Mouse (Mus musculus) MEL (cell line): ENCODE results near the gene Adamtsl5. TPM values are rescaled to one million over a fixed set of nuclear protein-coding genes. Genes with fewer than 3 reads are reported as not detected.

Source experiments
- DNase-seq: peaks from one replicate; pipeline ENCODE4 v3.0.0; 2011; ENCODE audit warnings: low read depth, low spot score
- H3K27ac ChIP-seq: 2 replicates; pipeline ENCODE4 v1.5.1; 2012; ENCODE audit warnings: low read depth, mild to moderate bottlenecking, control low read depth, low read length, moderate library complexity; ENCODE audit not compliant: control insufficient read depth
- H3K27me3 ChIP-seq, 2 experiments: fragments of 150-350 bp in 1 of 2; sonication (generic) in 1 of 2; 2 replicates each; pipeline ENCODE4 v1.6.1; 2012; ENCODE audit warnings: low read length in 2 of 2, mild to moderate bottlenecking in 2 of 2, improper control_type of control experiment in 1 of 2, moderate library complexity in 1 of 2; ENCODE audit not compliant: insufficient read depth in 2 of 2, control insufficient read depth in 1 of 2
- H3K36me3 ChIP-seq, 2 experiments: 2 replicates each; pipeline ENCODE4 v1.6.1; 2012 to 2014; ENCODE audit warnings: low read length in 2 of 2, improper control_type of control experiment in 1 of 2, inconsistent platforms in 1 of 2, mild to moderate bottlenecking in 1 of 2; ENCODE audit not compliant: insufficient read depth in 2 of 2, control insufficient read depth in 1 of 2
- H3K4me1 ChIP-seq, 2 experiments: fragments of 150-350 bp in 1 of 2; sonication (generic) in 1 of 2; 2 replicates each; pipeline ENCODE4 v1.6.1; 2012; ENCODE audit warnings: low read length in 2 of 2, improper control_type of control experiment in 1 of 2, mild to moderate bottlenecking in 1 of 2; ENCODE audit not compliant: insufficient read depth in 2 of 2, control insufficient read depth in 1 of 2
- H3K4me3 ChIP-seq, 2 experiments: fragments of 150-350 bp in 1 of 2; sonication (generic) in 1 of 2; 2 replicates each; pipeline ENCODE4 v1.5.1; 2012; ENCODE audit warnings: low read depth in 2 of 2, low read length in 2 of 2, mild to moderate bottlenecking in 2 of 2, moderate library complexity in 2 of 2, control low read depth in 1 of 2, improper control_type of control experiment in 1 of 2; ENCODE audit not compliant: control insufficient read depth in 1 of 2, insufficient read depth in 1 of 2
- H3K79me2 ChIP-seq: 2 replicates; pipeline ENCODE4 v1.6.1; 2012; ENCODE audit warnings: mild to moderate bottlenecking, low read length, moderate library complexity; ENCODE audit not compliant: control insufficient read depth, poor library complexity, insufficient read depth
- H3K9ac ChIP-seq: 2 replicates; pipeline ENCODE4 v1.6.1; 2012; ENCODE audit warnings: low read depth, mild to moderate bottlenecking, control low read depth, low read length, moderate library complexity; ENCODE audit not compliant: control insufficient read depth, poor library complexity, severe bottlenecking
- H3K9me3 ChIP-seq: fragments of 150-350 bp; sonication (generic); replicated peaks from 2 replicates; pipeline ENCODE4 v1.6.1; 2012; ENCODE audit warnings: mild to moderate bottlenecking, low read length, improper control_type of control experiment, moderate library complexity; ENCODE audit not compliant: insufficient read depth
- BHLHE40 ChIP-seq: IDR thresholded peaks from 2 replicates; pipeline ENCODE4 v1.6.1; 2012; ENCODE audit warnings: low read depth, mild to moderate bottlenecking, inconsistent platforms, low read length, improper control_type of control experiment, borderline replicate concordance
- CHD1 ChIP-seq: IDR thresholded peaks from 2 replicates; pipeline ENCODE4 v1.6.1; 2012; ENCODE audit warnings: low read depth, mild to moderate bottlenecking, inconsistent platforms, low read length, improper control_type of control experiment
- E2F4 ChIP-seq: IDR thresholded peaks from 2 replicates; pipeline ENCODE4 v1.6.1; 2011; ENCODE audit warnings: low read depth, low read length, improper control_type of control experiment, borderline replicate concordance
- HCFC1 ChIP-seq: IDR thresholded peaks from 2 replicates; pipeline ENCODE4 v1.6.1; 2012; ENCODE audit warnings: low read depth, mild to moderate bottlenecking, inconsistent platforms, low read length, improper control_type of control experiment, moderate library complexity
- MAFK ChIP-seq: IDR thresholded peaks from 2 replicates; pipeline ENCODE4 v1.6.1; 2011; ENCODE audit warnings: low read depth, mild to moderate bottlenecking, low read length, improper control_type of control experiment, borderline replicate concordance
- MAX ChIP-seq: IDR thresholded peaks from 2 replicates; pipeline ENCODE4 v1.6.1; 2011; ENCODE audit warnings: low read length, improper control_type of control experiment
- MAZ ChIP-seq: IDR thresholded peaks from 2 replicates; pipeline ENCODE4 v1.6.1; 2012; ENCODE audit warnings: low read depth, mild to moderate bottlenecking, inconsistent platforms, low read length, improper control_type of control experiment
- MXI1 ChIP-seq: IDR thresholded peaks from 2 replicates; pipeline ENCODE4 v1.6.1; 2011; ENCODE audit warnings: mild to moderate bottlenecking, low read depth, low read length, improper control_type of control experiment
- MYC ChIP-seq: IDR thresholded peaks from 2 replicates; pipeline ENCODE4 v1.6.1; 2011; ENCODE audit warnings: low read depth, mild to moderate bottlenecking, low read length, improper control_type of control experiment, moderate library complexity
- NELFE ChIP-seq: IDR thresholded peaks from 2 replicates; pipeline ENCODE4 v1.6.1; 2011; ENCODE audit warnings: low read depth, low read length, improper control_type of control experiment
- NRF1 ChIP-seq: IDR thresholded peaks from 2 replicates; pipeline ENCODE4 v1.6.1; 2014; ENCODE audit warnings: low read depth, mild to moderate bottlenecking, inconsistent platforms, low read length, improper control_type of control experiment, moderate library complexity; ENCODE audit not compliant: poor library complexity, insufficient read depth, severe bottlenecking
- POLR2A ChIP-seq, 2 experiments: IDR thresholded peaks; 2 replicates each; pipeline ENCODE4 v1.6.1; 2011 to 2012; ENCODE audit warnings: low read length in 2 of 2, mild to moderate bottlenecking in 2 of 2, control low read depth in 1 of 2, improper control_type of control experiment in 1 of 2, low read depth in 1 of 2, moderate library complexity in 1 of 2; ENCODE audit not compliant: control insufficient read depth in 1 of 2, insufficient read depth in 1 of 2, poor library complexity in 1 of 2
- POLR2AphosphoS5 ChIP-seq: IDR thresholded peaks from 2 replicates; pipeline ENCODE4 v1.6.1; 2012; ENCODE audit warnings: low read depth, borderline replicate concordance, mild to moderate bottlenecking, inconsistent platforms, low read length, moderate library complexity, mixed read lengths
- SMC3 ChIP-seq: IDR thresholded peaks from 2 replicates; pipeline ENCODE4 v1.6.1; 2011; ENCODE audit warnings: low read depth, low read length, improper control_type of control experiment
- TBP ChIP-seq: IDR thresholded peaks from 2 replicates; pipeline ENCODE4 v1.8.0; 2011; ENCODE audit warnings: low read depth, low read length, improper control_type of control experiment
- TCF12 ChIP-seq: IDR thresholded peaks from 2 replicates; pipeline ENCODE4 v1.6.1; 2014; ENCODE audit warnings: low read depth, mild to moderate bottlenecking, inconsistent platforms, low read length, improper control_type of control experiment, moderate library complexity
- UBTF ChIP-seq: IDR thresholded peaks from 2 replicates; pipeline ENCODE4 v1.6.1; 2012; ENCODE audit warnings: low read depth, mild to moderate bottlenecking, inconsistent platforms, low read length, improper control_type of control experiment, moderate library complexity, borderline replicate concordance; ENCODE audit not compliant: insufficient read depth
- USF1 ChIP-seq: IDR thresholded peaks from 2 replicates; pipeline ENCODE4 v1.6.1; 2014; ENCODE audit warnings: low read depth, mild to moderate bottlenecking, inconsistent platforms, low read length, improper control_type of control experiment, moderate library complexity
- ZC3H11A ChIP-seq: IDR thresholded peaks from 2 replicates; pipeline ENCODE4 v1.6.1; 2012; ENCODE audit warnings: low read depth, mild to moderate bottlenecking, inconsistent platforms, low read length, improper control_type of control experiment
- ZMIZ1 ChIP-seq: IDR thresholded peaks from 2 replicates; pipeline ENCODE4 v1.6.1; 2012; ENCODE audit warnings: low read depth, mild to moderate bottlenecking, inconsistent platforms, low read length, improper control_type of control experiment, moderate library complexity
- ZNF384 ChIP-seq: IDR thresholded peaks from 2 replicates; pipeline ENCODE4 v1.6.1; 2012; ENCODE audit warnings: low read depth, mild to moderate bottlenecking, inconsistent platforms, low read length, improper control_type of control experiment
- polyA plus RNA-seq, 2 experiments: library from polyadenylated mRNA; stranded (reverse) in 1 of 2; unstranded in 1 of 2; fragments of >175 nt in 1 of 2; fragments of >200 nt in 1 of 2; gene quantifications; 2 replicates each; pipeline versions ENCODE4 v1.2.1 to v1.2.4; 2012; ENCODE audit warnings: low replicate concordance in 2 of 2, low read depth in 1 of 2; ENCODE audit not compliant: insufficient read length in 2 of 2, insufficient read depth in 1 of 2, missing spikeins in 1 of 2
- total RNA-seq: library from RNA; depleted of rRNA; stranded (reverse); fragments of 300-350 nt; gene quantifications from 2 replicates; pipeline ENCODE4 v1.2.3, GENCODE M21; 2012

Gene Adamtsl5
- total and polyA plus RNA-seq, 3 experiments: 3.9 to 16.5 TPM; not detected in 1

- DNase-seq: peak; percentile 74
- H3K27ac ChIP-seq: 0 out of 2 replicates have a peak overlapping the region, but pooled peaks have one; percentile 2
- peak overlapping the region; percentile 89 to 90 for H3K4me3 ChIP-seq
- H3K9ac ChIP-seq: peak overlapping the region; percentile 54
- H3K36me3 ChIP-seq: peaks cover 0 to 4% of the 10 kb centered on the region in 2 experiments; a peak in 2 of 4 replicates
- TF ChIP-seq POLR2A (IDR thresholded peaks at IDR 0.05; ENCODE audit: control insufficient read depth in 1 of 2, insufficient read depth in 1 of 2, low read depth in 1 of 2, low read length in 2 of 2, poor library complexity in 1 of 2): no peak
- TF ChIP-seq MAZ: peak; percentile 36; the same call in 1 of the 2 replicates
- TF ChIP-seq ZC3H11A: no peak
- TF ChIP-seq SMC3: no peak
- TF ChIP-seq E2F4: no peak
- TF ChIP-seq ZNF384: peak; percentile 84
- TF ChIP-seq BHLHE40: no peak; the same call in 1 of the 2 replicates
- peak; percentile 75 for TF ChIP-seq MAFK
- TF ChIP-seq MYC: no peak; the same call in 1 of the 2 replicates
- TF ChIP-seq TBP: peak; percentile 97
- TF ChIP-seq, all 39 proteins: peak for 4
- Histone ChIP-seq H3K27me3 (no peaks in the 10 kb centered on the region), H3K79me2 (peaks cover 28% of the 10 kb centered on the region), H3K4me1 (peaks cover 0 to 21% of the 10 kb centered on the region in 2 experiments; a peak in 3 of 4 replicates), H3K9me3 (no peaks in the 10 kb centered on the region)
These were observed 23.8 kb downstream of the Adamtsl5 start for GRCm38 (mm10) chr10:80324120-80325037.

GRCm38 (mm10) chr10:80323261-80324119 is 24.7 kb downstream of the Adamtsl5 start:
- peak; percentile 82 for DNase-seq
- Histone ChIP-seq H3K36me3 (peaks cover 0 to 5% of the 10 kb centered on the region in 2 experiments; a peak in 2 of 4 replicates), H3K27me3 (no peaks in the 10 kb centered on the region), H3K4me1 (peaks cover 0 to 23% of the 10 kb centered on the region in 2 experiments; a peak in 3 of 4 replicates), H3K27ac (peak overlapping the region; percentile 64), H3K9me3 (no peaks in the 10 kb centered on the region), H3K9ac (peak overlapping the region; percentile 93), H3K79me2 (peaks cover 36% of the 10 kb centered on the region), H3K4me3 (peak overlapping the region; percentile 89 to 90)
- peak; percentile 52; the same call in 1 of the 2 replicates for TF ChIP-seq NELFE
- TF ChIP-seq MAX: no peak
- TF ChIP-seq MXI1: peak; percentile 26; the same call in 1 of the 2 replicates
- no peak for TF ChIP-seq UBTF
- peak; percentile 58; the same call in 1 of the 2 replicates for TF ChIP-seq USF1
- TF ChIP-seq ZMIZ1: 0 out of 2 replicates have a peak, but pooled peaks have one; percentile 31
- TF ChIP-seq CHD1: 0 out of 2 replicates have a peak, but pooled peaks have one; percentile 45
- TF ChIP-seq NRF1: 0 out of 2 replicates have a peak, but pooled peaks have one; percentile 10
- no peak for TF ChIP-seq POLR2AphosphoS5
- TF ChIP-seq BHLHE40: no peak
- 0 out of 2 replicates have a peak, but pooled peaks have one; percentile 62 for TF ChIP-seq MAZ
- 0 out of 2 replicates have a peak, but pooled peaks have one; percentile 38 for TF ChIP-seq HCFC1
- 0 out of 2 replicates have a peak, but pooled peaks have one; percentile 11 for TF ChIP-seq TCF12
- TF ChIP-seq MYC: 0 out of 2 replicates have a peak, but pooled peaks have one; percentile 19
- peak; percentile 10 to 67; a peak in 2 of 4 replicates for TF ChIP-seq POLR2A (IDR thresholded peaks at IDR 0.05; ENCODE audit: control insufficient read depth in 1 of 2, insufficient read depth in 1 of 2, low read depth in 1 of 2, low read length in 2 of 2, poor library complexity in 1 of 2)
